Mouse (Mus musculus): ENCODE data around the gene Mtg2. TPM values are rescaled to one million over a fixed set of nuclear protein-coding genes. Genes with fewer than 3 reads are reported as not detected.

Gene Mtg2
- polyA plus RNA-seq, 1 experiment from 2014 or later, result 37.7 TPM

DNA sequence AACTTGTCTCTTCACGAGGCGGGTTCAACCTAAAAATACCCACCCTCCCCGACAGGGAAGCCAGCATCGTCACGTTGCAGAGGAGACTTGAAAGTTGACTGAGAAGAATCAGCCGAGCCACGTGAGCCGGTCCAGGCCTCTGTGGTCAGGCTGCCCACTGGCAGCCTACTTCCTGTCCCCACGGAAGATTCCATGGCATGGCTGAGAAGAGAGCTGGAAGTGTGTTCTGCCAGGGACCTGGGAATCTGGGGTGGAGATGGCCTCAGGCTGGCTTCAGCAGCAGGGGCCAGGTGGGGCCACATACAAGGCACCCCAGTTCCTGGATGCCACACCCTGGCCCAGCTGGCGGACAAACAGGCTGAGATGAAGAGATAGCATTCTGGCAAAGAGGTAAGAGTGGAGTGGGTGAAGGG is 45.7 kb downstream of the Mtg2 start:
- no peak for ATAC-seq (replicated peaks)
- peaks cover 54% of the 10 kb centered on the region for H3K4me1 ChIP-seq
- H3K27ac ChIP-seq, result no peak overlapping the region
- H3K9ac ChIP-seq, result no peak overlapping the region
- 80% methylated on average over 10 of the region's 10 CpGs for WGBS
- no peak overlapping the region for H3K4me2 ChIP-seq
- H3K4me3 ChIP-seq, result no peak overlapping the region
- no peaks in the 10 kb centered on the region for H3K9me3 ChIP-seq
- no peaks in the 10 kb centered on the region for H3K36me3 ChIP-seq (replicated peaks)
- no peaks in the 10 kb centered on the region for H3K27me3 ChIP-seq (replicated peaks)

DNA sequence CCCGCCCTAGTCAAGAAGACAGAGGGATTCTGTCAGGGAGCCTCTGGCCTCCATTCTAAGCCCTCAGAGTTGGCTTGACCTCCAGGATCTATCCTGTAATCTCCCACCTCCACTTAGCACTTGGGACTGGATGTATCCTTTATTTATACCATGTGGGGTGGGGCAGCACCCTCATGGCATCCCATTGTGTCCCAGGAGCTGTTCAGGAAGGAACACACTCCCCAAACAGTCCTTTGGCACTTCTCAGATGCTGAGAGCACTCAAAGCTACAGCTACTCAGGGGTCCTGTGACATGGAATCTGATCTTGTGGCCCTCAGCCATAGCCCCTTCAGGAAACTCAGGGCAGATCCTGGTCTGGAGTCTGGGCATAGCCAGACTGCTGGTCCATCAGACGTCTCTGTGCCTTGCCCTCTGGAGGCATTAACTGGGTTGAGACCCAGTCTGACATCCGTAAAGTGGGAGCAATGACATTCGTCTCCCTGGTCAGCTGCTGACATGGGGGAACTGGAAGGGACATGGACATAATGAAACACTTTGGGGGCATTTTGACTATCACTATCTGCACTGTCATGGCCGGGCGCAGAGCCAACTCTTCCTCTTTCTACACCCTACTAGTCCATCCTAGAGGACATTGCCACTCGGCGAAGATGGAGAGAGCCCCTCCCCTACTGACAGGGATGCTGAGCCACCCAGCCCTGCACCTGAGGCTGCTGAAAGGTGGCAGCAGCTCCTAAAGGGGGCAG is 46.5 kb downstream of the Mtg2 start:
- peaks cover 54% of the 10 kb centered on the region for H3K4me1 ChIP-seq
- H3K27me3 ChIP-seq (replicated peaks), result no peaks in the 10 kb centered on the region
- H3K36me3 ChIP-seq (replicated peaks), result no peaks in the 10 kb centered on the region
- peak overlapping the region; percentile 86; the same call in 1 of the 2 replicates for H3K4me2 ChIP-seq
- no peak overlapping the region for H3K4me3 ChIP-seq
- peak overlapping the region; percentile 27; the same call in 1 of the 2 replicates for H3K9ac ChIP-seq
- WGBS, result 75% methylated on average over 8 of the region's 8 CpGs
- no peaks in the 10 kb centered on the region for H3K9me3 ChIP-seq
- no peak for ATAC-seq (replicated peaks)
- H3K27ac ChIP-seq, result peak overlapping the region; percentile 81; the same call in 1 of the 2 replicates

DNA sequence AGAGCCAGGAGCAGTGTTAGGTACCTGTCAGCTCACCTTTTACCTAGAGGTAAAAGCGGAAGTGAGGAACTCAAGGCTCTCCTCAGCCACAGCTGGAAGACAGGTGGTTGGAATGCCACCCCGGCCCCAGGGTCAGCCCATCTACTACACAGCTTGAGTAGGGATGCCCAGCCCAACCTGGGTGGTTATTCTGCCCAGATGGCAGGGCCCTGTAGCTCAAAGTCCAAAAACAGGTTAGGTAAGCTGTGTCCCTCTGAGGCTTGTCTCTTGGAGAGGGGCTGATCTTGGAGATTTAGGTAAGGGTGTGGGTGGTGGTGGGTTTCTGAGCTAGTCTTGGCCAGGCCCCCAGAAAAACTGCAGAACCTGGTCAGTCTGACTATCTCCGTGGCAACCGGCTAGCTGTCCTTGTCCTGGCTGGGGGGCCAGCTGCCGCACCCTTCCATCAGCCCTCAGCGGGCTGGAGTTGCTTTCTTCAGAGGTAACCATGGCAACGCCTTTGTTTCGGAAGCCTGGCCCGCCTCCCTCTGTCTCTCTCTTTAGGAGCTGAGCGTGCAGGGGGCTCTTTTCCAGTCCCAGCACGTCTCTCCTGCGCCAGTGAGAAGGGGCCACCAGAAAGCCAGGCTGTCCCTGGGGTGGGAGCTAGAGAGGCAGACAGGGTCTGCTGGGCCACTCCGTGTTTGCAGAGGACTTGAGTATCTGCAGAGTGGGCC is 47.3 kb downstream of the Mtg2 start:
- H3K9ac ChIP-seq, result peak overlapping the region; percentile 27
- peak overlapping the region; percentile 81 for H3K27ac ChIP-seq
- H3K4me1 ChIP-seq, result peaks cover 54% of the 10 kb centered on the region
- ATAC-seq (replicated peaks), result peak; percentile 31; the same call in 1 of the 2 replicates
- H3K36me3 ChIP-seq (replicated peaks), result no peaks in the 10 kb centered on the region
- 7% methylated on average over 13 of the region's 13 CpGs for WGBS
- H3K4me3 ChIP-seq, result peak overlapping the region; percentile 83; the same call in 1 of the 2 replicates
- no peaks in the 10 kb centered on the region for H3K27me3 ChIP-seq (replicated peaks)
- no peaks in the 10 kb centered on the region for H3K9me3 ChIP-seq
- peak overlapping the region; percentile 86 for H3K4me2 ChIP-seq

DNA sequence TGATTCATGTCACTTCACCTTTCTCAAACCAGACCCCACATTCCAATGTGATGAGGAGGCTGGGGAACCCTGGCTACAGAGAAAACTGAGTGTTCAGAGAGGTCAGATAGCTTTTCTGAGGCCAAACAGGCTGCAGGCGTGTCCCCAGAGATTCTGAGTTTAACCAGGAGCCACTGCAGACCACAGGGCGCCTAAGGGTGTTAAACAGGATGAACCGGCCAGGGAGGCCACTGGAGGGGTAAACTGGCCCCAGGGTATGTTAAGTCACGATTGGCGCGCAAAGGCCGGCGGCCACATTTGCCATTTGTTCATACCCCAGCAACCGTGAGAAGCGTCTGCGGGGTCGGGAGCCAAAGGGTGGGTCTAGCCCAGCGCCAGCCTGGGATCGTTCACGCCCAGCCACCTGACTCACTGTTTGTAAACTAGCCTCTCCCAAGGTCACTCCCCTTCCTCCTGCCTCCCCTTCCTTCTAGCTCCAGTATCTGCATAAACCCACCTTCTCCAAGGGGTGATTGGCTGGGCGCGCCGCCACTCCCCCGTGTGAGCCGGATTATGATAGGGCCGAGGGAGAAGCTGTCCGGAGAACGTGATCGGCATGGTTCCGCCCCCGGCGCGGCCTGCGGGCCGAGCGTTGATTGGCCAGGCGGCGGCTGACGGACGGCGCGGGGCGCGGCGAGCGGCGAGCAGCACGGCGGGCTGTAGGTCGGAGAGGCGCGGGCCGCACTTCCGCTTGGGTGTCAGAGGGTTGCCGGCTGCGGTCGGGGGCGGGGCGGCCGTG is 48.5 kb downstream of the Mtg2 start, which contains the start of gene Osbpl2:
Gene Osbpl2 (plus strand): TSS at position 646 of the 778 bp plus-strand sequence.
- no peaks in the 10 kb centered on the region for H3K9me3 ChIP-seq
- peaks cover 54% of the 10 kb centered on the region for H3K4me1 ChIP-seq
- no peaks in the 10 kb centered on the region for H3K27me3 ChIP-seq (replicated peaks)
- under 1% methylated on average over 54 of the region's 55 CpGs for whole genome bisulfite sequencing
- H3K36me3 ChIP-seq (replicated peaks), result no peaks in the 10 kb centered on the region
- H3K4me2 ChIP-seq, result peak within 1 kb of the TSS; percentile 86
- H3K9ac ChIP-seq, result peak within 1 kb of the TSS; percentile 88
- H3K4me3 ChIP-seq, result peak within 1 kb of the TSS; percentile 83
- ATAC-seq (replicated peaks), result peak; percentile 98
- H3K27ac ChIP-seq, result peak within 1 kb of the TSS; percentile 81

DNA sequence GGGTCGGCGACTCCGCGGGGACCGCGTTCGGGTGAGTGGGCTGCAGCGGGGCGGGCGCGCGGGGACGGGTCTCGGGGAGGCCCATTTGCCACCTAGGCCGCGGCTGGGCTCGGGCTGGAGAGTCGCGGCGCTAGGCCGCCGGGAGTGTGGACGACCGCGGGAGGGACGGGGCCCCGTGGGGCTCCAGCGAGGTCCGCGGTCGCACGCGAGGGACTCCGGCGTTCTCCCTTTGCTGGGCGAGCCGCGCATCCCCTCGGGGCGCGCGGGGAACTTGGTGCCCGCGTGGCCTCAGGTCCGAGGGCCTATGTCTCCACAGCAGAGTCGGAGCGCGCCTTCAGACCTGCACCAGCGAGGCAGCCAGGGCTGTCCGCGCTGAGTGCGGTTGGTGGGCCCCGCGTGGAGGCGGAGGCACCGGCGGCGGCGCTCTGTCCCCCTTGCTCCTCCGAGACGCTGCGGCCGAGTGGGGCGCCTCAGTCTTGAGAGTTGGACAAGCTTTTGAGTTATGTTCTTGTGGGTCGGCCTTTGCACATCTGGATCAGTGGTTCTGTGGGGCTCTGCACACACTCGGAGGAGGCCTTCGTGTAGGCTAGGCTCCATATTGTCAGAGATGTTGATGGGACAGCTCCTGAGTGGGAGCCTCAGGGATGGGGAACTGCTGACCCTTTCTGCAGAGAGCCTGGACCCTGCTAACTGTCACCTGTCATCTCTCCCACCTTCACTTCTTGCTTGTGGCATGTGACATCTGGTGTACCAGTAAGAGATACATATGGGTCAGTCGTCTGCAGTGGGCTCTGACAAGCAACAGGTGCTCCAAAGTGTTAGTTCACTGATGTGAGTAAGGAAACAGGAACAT is 49.3 kb downstream of the Mtg2 start:
- Histone ChIP-seq H3K4me1 (peaks cover 46% of the 10 kb centered on the region), H3K27me3 (replicated peaks) (no peaks in the 10 kb centered on the region), H3K27ac (peak overlapping the region; percentile 77), H3K4me2 (peak overlapping the region; percentile 86), H3K4me3 (peak overlapping the region; percentile 83), H3K9me3 (no peaks in the 10 kb centered on the region), H3K9ac (peak overlapping the region; percentile 88), H3K36me3 (replicated peaks) (no peaks in the 10 kb centered on the region)
- under 1% methylated on average over 52 of the region's 68 CpGs for WGBS
- ATAC-seq (replicated peaks), result peak; percentile 32

DNA sequence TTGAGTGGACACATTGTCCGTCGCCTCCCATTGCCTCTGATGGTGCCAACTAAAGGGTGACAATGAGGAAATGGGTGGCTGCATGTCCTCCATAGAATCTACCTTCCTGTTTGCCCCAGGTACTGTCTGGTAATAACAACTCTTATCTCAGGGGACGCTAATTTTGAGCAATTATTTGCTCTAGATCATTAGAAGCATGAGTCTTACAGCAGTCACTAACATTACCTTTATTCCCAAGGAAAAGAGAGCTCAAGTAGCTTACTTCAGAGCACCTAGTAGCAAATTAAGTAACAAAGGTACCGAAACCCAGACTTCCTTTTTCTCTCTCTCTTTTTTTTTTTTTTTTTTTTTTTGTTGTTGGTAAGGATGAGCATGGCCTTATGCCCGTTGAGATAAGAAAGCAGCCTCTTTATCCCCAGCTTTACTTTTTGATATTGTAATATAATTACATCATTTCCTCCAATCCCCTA is 49.9 kb downstream of the Mtg2 start:
- H3K27me3 ChIP-seq (replicated peaks), result no peaks in the 10 kb centered on the region
- no peak for ATAC-seq (replicated peaks)
- H3K4me1 ChIP-seq, result peaks cover 40% of the 10 kb centered on the region
- H3K27ac ChIP-seq, result no peak overlapping the region
- 71% methylated on average over 5 of the region's 5 CpGs for WGBS
- peak overlapping the region; percentile 83 for H3K4me3 ChIP-seq
- H3K36me3 ChIP-seq (replicated peaks), result no peaks in the 10 kb centered on the region
- peak overlapping the region; percentile 86 for H3K4me2 ChIP-seq
- peak overlapping the region; percentile 88; the same call in 1 of the 2 replicates for H3K9ac ChIP-seq
- H3K9me3 ChIP-seq, result no peaks in the 10 kb centered on the region

DNA sequence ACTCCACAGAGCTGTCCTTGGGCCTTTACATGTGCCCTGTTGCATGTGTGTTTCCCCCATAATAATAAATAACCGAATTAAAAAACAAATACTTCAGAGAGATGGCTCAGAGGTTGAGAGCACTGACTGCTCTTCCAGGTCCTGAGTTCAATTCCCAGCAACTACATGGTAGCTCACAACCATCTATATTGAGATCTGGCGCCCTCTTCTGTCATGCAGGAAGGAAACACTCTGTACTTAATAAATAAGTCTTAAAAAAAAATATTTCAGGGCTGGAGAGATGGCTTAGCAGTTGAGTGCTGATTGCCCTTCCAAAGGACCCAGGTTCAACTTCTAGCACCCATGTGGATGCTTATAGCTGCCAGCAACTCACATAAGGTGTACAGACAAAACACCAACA is 53.8 kb downstream of the Mtg2 start:
- peaks cover 38% of the 10 kb centered on the region for H3K4me1 ChIP-seq
- WGBS, result 89% methylated on average over 2 of the region's 2 CpGs
- no peaks in the 10 kb centered on the region for H3K27me3 ChIP-seq (replicated peaks)
- no peak overlapping the region for H3K27ac ChIP-seq
- no peak overlapping the region for H3K4me3 ChIP-seq
- no peak overlapping the region for H3K4me2 ChIP-seq
- ATAC-seq (replicated peaks), result no peak
- H3K36me3 ChIP-seq (replicated peaks), result no peaks in the 10 kb centered on the region
- H3K9me3 ChIP-seq, result no peaks in the 10 kb centered on the region
- H3K9ac ChIP-seq, result no peak overlapping the region

DNA sequence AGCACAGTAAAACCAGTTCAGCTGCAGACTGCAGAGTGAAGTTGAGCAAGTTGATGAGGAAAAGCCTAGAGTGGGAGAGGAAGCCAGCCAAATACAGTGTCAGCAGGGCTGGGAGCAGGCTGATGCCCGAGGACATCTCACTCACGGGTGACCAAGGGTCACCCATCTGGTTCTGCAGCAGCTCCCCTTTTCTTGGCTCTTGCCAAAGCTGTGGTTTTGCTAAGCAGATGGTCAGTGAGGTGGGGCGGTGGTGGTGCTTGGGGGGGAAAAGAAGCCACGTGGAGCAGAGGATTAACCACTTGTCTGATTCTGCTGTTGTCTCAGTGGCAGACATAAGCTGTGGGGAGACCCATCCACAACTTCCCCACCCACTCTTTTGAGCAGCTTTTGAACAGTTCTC is 55.8 kb downstream of the Mtg2 start:
- Histone ChIP-seq H3K4me2 (no peak overlapping the region), H3K4me1 (peaks cover 24% of the 10 kb centered on the region), H3K4me3 (no peak overlapping the region), H3K27me3 (replicated peaks) (no peaks in the 10 kb centered on the region), H3K9me3 (no peaks in the 10 kb centered on the region), H3K36me3 (replicated peaks) (no peaks in the 10 kb centered on the region), H3K9ac (no peak overlapping the region), H3K27ac (no peak overlapping the region)
- ATAC-seq (replicated peaks), result no peak
- WGBS, result 21% methylated on average over 4 of the region's 4 CpGs

DNA sequence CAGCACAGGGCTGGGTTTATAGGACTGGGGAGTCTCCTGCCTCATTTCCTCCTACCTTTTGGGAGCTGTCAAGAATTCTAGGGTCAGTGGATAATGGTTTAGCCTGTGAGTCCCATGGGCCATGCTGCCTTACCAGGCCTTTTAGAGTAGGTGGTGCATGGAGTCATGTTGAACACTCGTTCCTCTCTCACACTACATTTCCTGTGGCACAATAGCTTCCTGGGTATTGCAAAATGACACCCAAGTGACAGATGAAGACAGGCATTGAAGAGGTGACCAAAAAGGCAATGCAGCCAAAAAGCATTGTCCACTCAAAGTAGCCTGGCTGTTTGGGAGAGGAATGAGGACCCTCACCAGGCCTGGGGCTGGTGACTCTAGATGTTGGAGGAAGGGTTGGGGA is 57.3 kb downstream of the Mtg2 start:
- 55% methylated on average over 1 of the region's 1 CpGs for WGBS
- no peak for ATAC-seq (replicated peaks)

DNA sequence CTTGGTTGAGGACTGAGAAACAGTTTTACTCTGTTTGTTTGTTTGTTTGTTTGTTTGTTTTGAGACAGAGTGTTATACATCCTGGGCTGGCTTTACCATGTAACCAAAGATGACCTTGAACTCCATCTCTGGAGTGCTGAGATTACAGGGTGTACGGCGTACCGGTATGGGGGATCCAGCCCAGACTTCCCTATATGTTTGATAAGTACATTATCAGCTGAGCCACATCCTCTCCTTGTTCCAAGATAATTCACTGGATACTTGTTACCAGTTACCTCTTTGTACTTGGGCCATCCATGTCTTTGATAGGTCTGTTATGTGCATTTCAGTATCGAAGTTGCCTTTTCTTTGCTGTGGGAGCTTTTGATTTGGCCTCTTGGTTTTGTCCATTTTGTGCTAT is 62.8 kb downstream of the Mtg2 start:
- no peak overlapping the region for H3K4me2 ChIP-seq
- H3K9me3 ChIP-seq, result no peaks in the 10 kb centered on the region
- H3K36me3 ChIP-seq (replicated peaks), result 0 out of 2 replicates have a peak, but pooled peaks cover 4% of the 10 kb centered on the region
- H3K4me1 ChIP-seq, result no peaks in the 10 kb centered on the region
- no peaks in the 10 kb centered on the region for H3K27me3 ChIP-seq (replicated peaks)
- H3K9ac ChIP-seq, result no peak overlapping the region
- H3K27ac ChIP-seq, result no peak overlapping the region
- ATAC-seq (replicated peaks), result no peak
- 97% methylated on average over 4 of the region's 4 CpGs for WGBS
- H3K4me3 ChIP-seq, result no peak overlapping the region

More for the DNA sequence above, 57.3 kb downstream of the Mtg2 start:
- Histone ChIP-seq H3K4me2 (no peak overlapping the region), H3K9ac (no peak overlapping the region), H3K27me3 (replicated peaks) (no peaks in the 10 kb centered on the region), H3K4me1 (peaks cover 24% of the 10 kb centered on the region), H3K36me3 (replicated peaks) (no peaks in the 10 kb centered on the region), H3K27ac (no peak overlapping the region), H3K4me3 (no peak overlapping the region), H3K9me3 (no peaks in the 10 kb centered on the region)

DNA sequence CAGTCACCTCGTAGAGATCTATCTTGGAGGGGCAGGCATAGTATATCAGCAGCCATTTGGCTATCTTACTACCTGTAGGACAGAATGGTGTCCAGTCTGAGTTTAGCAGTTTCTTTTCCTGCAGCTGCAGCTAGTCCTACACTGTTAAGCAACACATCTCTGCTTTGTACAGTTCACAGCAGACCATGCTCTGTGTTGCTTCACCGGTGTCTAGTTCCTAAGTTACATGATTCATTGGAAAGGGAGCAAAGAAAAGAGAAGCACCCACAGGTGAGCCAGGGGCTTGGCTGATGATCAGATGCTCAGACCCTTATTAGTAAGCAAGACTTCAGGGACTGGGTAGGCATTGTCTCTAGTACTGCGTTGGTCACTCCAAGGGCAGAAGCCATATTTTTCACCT is 63.5 kb downstream of the Mtg2 start:
- Histone ChIP-seq H3K4me2 (no peak overlapping the region), H3K4me3 (no peak overlapping the region), H3K9ac (no peak overlapping the region), H3K9me3 (no peaks in the 10 kb centered on the region), H3K27ac (no peak overlapping the region), H3K27me3 (replicated peaks) (no peaks in the 10 kb centered on the region), H3K36me3 (replicated peaks) (peaks cover 11% of the 10 kb centered on the region; the same call in 1 of the 2 replicates), H3K4me1 (no peaks in the 10 kb centered on the region)
- no peak for ATAC-seq (replicated peaks)
- 90% methylated on average over 3 of the region's 3 CpGs for WGBS
